Mouse (Mus musculus): ENCODE measurements at regions not wholly inside any gene's neighbourhood (a gene's known extent, or its start where the extent isn't known, plus 50 kb on each side); places are given as distances from the start of the nearest gene placed in this dataset.

DNA sequence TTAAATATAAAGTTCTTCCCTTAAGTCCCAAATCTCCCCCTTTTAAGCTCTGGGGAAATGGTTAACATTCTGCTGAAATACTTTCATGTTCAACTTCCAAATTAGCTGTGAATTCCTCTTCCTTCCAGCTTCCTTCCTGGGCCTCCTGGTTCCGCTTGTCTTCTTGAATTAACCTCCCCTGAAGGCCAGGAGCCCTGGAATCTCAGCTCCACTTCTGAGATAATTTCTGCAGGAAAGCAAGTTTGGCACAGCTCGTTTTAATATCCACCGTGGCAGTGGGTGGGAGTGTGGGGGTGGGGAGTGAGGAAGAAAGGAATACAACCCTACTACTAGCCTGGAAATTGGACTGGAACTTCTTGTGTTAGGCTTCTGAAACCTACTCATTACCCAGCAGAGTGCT lies 110.8 kb upstream of the Tsc22d2 start:
- TF ChIP-seq CTCF (IDR thresholded peaks at IDR 0.05; ENCODE audit: low read depth) (no peak), EP300 (IDR thresholded peaks at IDR 0.05; ENCODE audit: low read depth) (no peak)

Measured in heart, postnatal 0 days (tissue).